Mouse (Mus musculus): Measurements from ENCODE around the gene Serpine2.

Gene Serpine2

DNA sequence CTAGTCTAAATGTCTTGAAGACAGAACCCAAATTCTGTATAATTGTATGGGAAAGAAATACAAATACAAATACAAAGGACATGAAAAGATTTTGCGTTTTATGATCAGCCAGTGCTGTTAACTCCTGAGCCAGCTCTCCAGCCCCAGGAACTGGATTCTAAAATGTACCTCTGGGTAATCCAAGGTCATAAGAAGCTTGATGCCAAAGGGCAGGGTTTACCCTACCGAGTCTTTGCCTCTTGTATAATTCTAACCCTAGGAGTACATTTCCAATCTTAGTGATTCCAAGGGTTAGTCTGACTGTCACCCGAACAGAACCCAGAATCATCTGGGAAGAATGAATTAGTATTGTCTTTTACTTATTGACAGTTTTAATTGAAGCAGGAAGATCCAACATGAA is 45.5 kb downstream of the Serpine2 start:
- DNase-seq (ENCODE audit: low spot score in 2 of 2) = no peak

DNA sequence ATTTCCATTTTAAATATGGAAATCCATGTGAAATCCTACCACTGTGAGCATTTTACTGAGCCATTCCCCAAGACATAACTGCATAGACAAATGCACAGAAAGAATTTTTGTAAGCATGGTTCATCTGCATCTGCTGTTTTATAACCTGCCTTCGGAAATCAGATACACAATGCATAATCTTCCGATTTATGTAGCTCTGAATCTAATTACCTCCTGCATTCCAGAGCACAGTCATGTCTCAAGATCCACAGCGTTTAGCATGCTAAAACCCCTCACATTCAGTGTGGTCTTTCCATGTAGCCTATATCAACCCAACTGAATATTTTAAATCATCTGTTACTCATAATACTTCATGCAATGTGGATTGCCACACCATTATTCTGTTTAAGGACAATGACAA is 51.5 kb downstream of the Serpine2 start:
- DNase-seq (ENCODE audit: low spot score in 2 of 2) = no peak

DNA sequence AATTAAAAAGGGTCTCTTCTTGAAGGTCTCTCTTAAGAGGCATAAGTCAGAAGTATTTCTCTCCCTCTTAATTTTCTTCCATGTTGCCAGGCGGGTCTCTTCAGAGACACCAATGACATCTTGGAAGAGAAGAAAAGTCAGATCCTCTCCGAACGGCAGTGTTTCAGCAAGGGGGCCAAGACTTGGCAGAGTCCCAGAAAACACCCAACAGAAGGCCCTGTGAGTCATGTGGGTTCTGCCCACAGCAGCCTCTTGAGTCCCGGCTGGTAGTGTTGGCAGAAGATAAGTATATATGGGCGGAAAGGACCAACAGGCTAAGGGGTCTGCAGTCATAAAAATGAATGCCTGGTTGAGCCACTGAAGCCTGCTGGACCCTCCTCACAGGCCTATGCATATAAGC is 54.1 kb downstream of the Serpine2 start:
- no peak for DNase-seq (ENCODE audit: low spot score in 2 of 2)

DNA sequence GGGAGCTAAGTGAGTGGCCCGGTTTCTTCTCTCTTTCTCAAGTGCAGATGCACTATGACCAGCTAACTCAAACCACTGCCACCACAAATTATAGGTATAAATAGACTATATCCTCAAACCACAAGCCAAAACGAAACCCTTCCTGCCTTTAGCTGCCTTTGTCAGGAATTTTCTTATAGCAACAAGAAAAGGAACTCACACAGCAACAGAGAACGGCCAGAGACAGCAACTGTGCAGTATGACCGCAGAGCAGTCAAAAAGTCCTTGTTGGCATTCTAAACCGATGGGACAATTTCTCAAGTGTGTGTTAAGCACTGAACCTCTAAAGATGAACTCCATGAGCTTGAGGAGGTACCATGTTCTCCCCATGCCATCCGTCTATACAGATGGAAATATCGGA is 57.4 kb downstream of the Serpine2 start:
- no peak for DNase-seq (ENCODE audit: low spot score in 2 of 2)

DNA sequence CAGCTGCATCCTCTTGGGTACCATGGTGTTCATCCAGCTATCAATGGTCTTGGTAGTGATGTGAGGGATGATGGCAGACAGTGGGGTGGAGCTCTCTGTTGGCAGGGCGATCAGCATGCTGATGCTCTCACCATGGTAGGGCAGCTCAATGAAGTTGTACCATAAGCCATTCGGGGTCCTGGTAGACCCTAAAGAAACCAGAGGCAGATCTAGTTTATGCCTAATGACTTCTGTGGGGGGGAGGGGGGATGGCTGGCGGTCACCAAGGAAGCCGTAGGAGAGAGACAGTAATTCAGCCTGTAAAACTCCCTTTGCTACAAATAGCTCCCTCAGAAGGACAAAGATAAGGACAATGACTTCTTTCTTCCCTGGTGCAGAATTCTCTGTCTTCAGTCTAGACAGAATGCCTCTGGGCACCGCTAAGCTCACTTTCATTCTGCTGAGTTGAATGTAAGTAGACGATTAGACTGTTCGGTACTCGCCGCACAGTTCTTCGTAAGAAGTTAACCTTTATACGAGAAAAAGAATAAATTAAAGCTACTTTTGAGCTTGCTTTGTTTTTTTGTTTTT is 58.0 kb downstream of the Serpine2 start:
- DNase-seq (ENCODE audit: low spot score in 2 of 2) = no peak

DNA sequence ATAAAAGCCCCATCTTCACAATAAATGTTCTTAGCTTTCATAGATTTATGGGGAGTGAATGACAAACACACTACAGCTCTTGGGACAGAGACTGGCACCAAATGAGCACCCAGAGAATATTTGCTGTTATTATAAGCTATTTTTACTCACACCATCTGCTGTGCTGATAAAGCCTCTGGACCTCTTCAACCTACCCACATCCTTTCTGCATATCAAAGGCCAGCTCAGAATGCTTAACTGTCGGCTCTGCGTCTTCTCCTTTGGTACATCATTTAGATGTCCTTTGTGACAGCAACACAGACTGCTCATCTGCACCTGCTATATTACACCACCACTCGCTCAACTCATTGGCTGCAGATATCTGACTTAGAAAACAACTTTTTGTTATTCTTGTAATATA is 63.9 kb downstream of the Serpine2 start:
- no peak for DNase-seq (ENCODE audit: low spot score in 2 of 2)

DNA sequence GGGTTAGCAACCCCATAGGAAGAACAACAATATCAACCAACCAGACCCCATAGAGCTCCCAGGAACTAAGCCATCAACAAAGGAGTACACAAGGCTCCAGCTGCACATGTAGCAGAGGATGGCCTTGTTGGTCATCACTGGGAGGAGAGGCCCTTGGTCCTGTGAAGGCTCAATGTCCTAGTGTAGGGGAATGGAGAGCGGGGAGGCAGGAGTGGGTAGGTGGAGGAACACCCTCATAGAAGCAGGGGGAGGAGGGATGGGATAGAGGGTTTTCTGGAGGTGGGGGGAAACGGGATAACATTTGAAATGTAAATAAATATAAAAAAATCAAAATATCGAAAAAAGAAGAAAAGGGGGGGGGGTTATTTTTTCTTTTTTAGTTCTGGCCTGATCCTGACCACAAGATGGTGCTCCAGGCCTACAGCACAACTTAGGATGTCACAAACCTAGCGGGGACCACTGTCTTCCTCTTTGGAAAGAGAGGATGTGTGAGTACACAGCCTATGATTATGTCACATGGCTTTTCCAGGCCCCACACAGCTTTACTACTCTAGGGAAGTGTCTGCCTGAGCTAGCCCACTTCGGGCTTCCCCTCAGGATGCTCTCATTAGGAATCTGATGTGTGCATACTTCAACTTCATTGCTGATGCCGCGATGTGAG is 74.6 kb downstream of the Serpine2 start:
- no peak for DNase-seq (ENCODE audit: low spot score in 2 of 2)

DNA sequence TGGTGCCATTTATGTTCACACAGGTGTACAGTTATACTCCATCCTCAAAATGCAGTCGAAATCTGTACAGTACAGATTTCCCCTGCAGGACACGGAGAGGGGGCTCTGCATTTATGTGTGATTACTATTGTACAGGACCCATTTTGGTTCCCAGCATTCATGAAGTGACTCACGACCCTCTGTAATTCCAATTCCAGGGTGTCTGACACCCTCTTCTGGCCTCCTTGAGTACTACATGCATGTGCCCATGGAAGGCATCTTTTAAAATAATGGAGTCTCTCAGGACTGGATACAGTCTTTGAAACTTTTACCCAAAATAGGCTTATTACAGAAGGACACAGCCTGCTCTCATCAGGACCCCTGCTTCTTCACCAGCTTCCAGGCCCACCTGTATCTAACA is 78.5 kb downstream of the Serpine2 start:
- no peak for DNase-seq (ENCODE audit: low spot score in 2 of 2)

DNA sequence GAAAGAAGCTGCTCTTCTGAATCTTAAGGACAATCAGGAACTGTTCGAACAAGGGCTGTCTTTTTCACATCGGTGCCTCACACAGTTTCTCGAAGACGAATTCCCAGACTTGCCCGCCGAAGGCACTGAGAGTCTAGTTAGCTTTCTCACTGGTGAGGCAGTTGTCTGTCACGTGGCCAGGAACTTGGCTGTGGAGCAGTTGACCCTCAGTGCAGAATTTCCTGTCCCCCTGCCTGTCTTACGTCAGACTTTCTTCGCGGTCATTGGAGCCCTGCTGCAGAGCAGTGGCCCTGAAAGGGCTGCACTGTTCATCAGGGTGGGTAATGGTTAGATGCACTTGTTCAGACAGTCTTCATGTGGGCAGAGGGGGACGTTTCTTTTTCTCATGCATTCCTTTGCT is 83.0 kb downstream of the Serpine2 start:
- no peak for DNase-seq (ENCODE audit: low spot score in 2 of 2)

DNA sequence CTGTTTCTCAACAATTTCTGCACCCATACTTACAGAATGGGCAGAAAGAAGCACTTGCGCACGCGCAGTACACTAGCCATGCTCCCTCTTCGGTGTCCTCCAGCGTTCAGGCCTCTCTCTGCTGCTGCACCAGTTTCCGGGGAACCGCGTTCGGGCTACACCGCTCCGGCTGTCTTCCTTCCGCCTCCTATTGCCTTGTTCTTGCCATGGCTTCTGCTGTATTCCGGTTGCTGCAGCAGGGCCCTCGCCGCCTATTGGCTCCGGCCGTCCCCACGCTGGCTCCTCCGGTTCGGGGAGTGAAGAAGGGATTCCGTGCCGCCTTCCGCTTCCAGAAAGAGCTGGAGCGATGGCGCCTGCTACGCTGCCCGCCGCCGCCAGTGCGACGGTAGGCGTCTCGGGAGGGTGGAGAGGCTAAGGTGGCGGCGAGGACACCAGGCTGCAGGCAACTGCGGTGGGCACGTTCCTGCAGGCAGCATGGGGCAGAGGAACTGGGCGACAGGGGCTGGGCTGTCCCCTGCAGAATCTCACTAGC is 85.0 kb downstream of the Serpine2 start, which contains the start of the genes Mrpl44 and Wdfy1:
Gene Mrpl44 (plus strand): TSS at position 92 of the 532 bp plus-strand sequence.
Gene Wdfy1 (minus strand): TSS at position 217 of the 532 bp plus-strand sequence.
- DNase-seq (ENCODE audit: low spot score in 2 of 2) = peak; percentile 93 to 94

DNA sequence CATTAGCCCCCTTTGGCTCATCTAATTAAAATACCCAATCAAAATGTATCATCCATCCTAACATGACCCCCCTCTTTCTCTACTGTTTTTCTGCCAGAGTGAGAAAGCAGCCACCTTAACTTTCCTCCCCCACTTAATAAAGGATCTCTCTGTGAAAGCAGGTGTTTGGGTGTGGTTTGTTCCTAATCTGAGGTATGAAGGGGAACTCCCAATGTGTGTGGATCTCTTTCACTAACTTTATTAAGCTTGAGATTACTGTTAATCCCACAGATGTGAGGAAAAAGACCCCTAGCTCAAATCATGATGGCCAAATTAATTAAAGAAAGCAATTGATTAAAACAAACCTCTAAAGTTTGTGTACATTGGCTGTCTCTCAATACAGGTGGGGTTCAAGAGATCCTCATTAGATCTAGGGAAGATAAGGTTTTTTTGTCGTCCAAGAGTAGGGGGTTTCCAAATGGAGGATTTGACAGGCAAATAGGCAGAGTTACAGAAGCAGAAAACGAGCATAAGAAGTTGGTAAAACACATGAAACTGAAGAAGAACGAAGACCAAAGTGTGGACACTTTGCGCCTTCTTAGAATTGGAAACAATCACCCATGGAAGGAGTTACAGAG is 86.7 kb downstream of the Serpine2 start:
- no peak for DNase-seq (ENCODE audit: low spot score in 2 of 2)

DNA sequence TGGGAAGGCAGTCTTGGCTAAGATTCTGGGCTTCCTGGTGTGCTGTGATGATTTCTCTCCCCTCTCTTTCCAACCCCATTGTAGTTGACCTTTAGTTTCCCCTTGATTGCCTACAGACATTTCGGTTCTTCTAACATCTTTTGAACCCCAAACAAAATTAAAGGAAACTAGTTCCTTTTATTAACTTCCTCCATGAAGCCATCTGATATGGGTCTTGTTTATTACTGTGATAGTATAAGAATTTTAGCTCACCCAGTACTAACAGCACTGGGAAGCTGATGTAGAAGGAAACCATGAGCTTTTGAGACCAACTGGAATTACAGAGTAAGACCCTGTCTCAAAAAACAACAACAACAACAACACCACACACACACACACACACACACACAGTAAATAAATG is 92.7 kb downstream of the Serpine2 start:
- no peak for DNase-seq (ENCODE audit: low spot score in 2 of 2)

DNA sequence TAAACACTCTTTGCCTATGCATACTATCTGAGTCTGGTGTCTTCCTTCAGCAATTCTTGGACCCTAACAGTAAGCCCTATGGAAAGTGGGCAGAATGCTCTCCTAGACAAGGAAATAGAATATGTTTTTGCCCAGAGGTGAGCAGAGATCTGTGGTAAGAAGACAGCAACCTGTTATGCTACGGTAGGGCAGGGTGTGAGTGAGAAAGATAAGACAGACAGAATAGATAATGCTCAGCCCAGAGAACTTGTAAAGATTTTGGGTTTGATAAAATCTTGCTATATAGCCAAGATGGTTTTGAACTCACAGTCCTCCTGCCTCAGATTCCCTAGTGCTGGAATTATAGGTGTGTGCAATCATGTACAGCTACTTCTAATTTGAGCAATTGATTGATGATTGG is 96.5 kb downstream of the Serpine2 start:
- no peak for DNase-seq (ENCODE audit: low spot score in 2 of 2)

DNA sequence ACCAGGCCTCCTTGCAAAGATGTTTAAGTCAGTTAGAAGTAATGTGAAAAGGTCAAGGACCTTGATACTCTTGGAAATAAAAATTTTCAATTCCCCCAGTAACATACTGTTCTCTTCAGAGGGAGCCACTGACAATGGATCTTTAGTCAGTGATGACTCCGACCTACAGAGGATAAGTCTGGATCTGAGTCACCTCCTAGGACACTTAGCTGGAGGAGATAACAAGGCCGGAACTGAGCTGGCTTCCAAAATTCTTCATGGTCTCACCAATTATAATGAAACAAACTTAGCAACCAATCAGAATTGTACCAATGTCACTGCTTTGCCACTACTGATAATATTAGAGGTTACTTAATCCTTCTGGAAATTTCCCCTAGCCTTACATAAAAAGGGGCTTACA is 96.9 kb downstream of the Serpine2 start:
- DNase-seq (ENCODE audit: low spot score in 2 of 2) = no peak

DNA sequence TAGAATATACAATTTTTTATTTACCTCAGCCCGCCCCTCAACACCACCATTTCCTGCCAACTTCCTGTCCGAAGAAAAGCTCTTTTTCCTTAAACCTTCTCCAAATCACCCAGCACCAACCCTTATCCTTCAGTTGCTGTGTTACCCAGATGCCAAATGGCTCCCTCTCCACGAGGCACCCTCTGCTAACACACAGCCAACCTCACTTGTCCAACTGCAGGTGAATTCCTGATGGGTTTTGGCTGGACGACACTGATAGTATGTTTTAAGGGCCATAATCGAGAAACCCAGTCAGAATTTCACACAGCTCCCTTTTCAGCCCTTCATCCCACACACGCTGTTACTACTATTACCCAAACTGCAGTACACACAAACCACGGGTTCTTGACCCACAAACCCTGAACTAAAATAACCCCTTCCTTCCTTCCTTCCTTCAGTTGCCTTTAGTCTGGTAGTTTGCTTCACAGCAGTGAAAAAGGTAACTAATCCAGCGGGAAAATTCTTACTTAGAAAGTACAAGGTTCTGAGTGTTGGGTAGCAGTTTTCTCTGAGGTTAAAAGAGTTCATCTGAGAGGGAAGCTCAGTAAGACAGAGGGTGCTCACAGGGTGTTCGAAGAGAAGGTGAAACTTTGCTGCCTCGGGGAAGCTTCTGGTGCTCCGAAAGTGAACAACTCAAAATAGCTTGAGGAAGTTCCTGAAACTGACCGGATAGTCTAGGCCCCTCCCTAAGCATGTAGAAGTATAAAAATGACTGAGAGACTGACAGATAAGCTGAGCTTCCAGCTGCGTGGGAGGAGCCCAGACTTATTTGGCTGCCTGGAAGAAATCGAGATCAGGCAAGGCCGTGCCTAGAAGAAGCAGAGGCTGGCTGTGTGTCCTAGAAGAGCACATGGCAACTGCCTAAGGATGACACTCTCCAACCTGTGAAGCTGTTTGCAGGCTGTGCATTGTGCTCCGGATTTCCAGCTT is 98.4 kb downstream of the Serpine2 start:
- DNase-seq (ENCODE audit: low spot score in 2 of 2) = no peak

DNA sequence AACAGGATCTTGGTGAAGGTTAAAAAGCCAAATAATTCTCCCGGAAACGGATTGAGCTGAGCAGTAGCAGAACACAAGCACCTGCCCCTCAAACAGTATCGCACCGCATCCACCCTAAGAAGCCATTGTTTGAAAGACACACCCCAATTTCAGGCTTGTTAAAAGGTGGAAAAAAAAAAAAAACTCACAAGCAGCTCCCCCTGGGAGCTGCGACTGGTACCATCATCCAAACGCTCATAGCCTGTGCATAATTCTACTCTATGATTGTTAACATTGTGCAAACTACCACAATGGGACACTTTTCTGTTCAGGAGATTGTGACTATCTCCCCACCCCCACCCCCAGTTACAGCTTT is 99.1 kb downstream of the Serpine2 start:
- no peak for DNase-seq (ENCODE audit: low spot score in 2 of 2)

DNA sequence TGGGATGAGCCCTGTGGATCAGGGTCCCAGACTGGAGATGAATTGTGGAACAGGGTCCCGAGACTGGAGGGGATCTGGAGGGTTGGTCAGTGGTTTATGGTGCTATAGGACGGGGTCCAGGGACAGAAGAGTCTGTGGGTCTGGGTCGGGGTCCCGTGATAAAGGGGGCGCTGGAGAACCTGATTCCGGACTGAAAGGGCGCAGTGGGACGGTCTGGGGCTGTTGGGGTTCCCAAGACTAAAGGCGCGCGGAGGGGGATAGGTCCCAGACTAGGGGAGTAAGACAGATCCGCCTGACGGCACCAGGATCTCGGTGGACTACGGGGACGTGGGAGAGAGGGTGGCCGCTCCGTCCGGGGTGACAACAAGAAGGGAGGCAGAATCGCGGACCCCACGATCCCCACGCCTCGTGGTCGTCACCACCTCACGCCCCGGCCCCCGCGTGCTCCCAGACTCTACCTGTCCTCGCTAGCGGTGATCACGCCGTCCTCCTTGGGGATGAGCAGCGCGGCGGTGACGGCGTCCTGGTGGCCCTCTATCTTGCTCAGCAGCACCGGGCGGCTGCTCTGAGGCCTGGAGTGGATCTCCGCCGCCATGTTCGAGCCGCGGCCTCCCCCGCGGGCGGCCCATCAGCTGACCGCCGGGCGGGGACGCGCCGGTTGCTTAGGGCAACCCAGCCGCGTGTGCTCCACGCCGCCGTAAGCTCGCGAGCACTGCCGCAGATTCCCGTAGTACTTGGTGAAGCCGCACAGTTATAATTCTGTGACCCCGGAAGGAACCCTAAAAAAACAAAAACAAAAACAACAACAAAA is 99.7 kb downstream of the Serpine2 start:
- DNase-seq (ENCODE audit: low spot score in 2 of 2) = peak; percentile 53 to 77

DNA sequence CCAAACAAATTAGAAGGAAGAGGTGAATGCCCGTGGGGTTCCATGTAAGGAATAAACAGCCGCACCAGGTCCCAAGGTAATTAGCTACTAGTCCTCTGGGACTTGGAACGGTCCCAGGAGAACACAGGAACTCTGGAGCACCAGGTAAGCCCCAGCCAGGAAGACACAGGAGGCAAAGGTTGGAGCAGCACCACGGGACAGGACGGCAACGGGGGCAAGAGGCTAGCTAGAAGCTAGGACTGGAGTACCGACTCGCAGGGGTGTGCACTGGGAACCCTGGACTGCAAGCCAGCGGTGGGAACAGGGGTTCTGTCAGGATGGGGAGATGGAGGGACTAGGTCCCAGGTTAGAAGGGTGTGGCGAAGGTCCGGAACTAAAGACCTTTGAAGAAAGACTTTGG is 100.3 kb downstream of the Serpine2 start:
- DNase-seq (ENCODE audit: low spot score in 2 of 2) = no peak

DNA sequence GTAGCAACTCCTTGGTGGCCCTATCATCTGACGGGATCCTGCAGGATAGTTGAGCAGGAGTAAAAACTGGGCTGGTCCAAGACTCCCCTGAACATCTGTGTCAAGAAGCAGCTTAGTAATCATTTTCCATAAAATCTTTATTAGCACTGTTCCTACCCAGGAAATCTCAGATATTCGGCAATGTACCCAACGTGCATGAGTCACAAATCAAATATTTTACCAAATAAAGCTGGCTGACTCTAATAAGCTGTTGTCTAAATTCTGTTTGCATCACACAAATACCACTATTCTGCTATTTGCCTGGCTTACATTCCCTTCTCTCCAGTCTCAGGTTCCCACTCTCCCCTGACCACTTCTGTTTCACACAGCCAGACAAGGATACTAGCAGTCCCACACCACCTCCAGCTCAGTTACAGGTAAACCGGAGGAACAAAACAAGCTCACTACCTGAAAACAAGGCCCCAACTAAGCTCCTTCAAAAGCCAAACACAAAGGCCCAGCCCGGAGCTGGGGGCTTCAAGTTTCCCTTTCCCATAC is 101.5 kb downstream of the Serpine2 start:
- DNase-seq (ENCODE audit: low spot score in 2 of 2) = no peak

DNA sequence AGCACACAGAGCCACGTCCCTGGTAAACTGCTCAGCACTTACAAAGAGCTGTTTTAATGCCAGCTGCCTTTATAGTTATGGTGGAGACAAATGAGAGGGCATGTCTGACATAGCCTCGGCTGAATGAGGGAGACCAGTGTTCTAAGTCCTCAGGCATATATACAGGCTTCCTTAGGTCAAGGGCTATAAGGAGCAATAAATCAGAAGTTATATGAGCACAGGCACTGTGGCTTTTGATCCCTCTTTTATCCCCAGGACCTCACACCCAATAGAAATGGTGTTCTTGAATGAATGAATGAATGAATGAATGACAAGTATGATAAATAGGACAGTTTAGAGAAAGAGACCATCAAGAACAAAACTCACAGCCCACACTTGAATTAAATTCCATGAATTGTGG is 102.0 kb downstream of the Serpine2 start:
- no peak for DNase-seq (ENCODE audit: low spot score in 2 of 2)

DNA sequence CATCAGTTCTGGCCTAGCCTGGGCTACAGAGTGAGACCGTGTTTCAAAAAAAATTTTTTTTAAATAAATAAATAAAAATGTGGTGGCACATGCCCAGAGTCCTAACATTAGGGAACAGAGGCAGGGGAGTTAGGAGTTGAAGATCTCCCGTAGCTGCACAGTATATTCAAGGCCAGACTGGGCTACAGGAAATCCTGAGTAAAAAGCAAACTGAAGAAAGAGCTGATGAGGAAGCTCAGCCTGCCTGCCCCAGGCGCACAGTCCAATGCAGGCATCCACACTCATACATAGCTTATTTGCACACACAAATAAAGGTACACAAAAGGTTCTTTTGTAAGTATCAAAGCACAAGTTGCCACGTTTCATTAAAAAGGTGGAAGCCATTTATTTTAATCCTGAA is 103.4 kb downstream of the Serpine2 start:
- no peak for DNase-seq (ENCODE audit: low spot score in 2 of 2)
